Mouse (Mus musculus) kidney, embryonic 16.5 days (tissue): ENCODE measurements around the gene Dlg1. TPM values are rescaled to one million over a fixed set of nuclear protein-coding genes. Genes with fewer than 3 reads are reported as not detected.

ENCODE experiments used
- ATAC-seq: fragments of 200-750 bp; cut with Nextera tagmentation; 2 replicates; pipeline ENCODE4 v1.8.0; 2017; ENCODE audit warnings: moderate TSS enrichment; ENCODE audit not compliant: low FRiP score, low TSS enrichment
- H3K27ac ChIP-seq: fragments of 300-500 bp; sonication (generic); 2 replicates; pipeline ENCODE4 v1.5.1; 2014; ENCODE audit warnings: low read length
- H3K27me3 ChIP-seq: fragments of 300-500 bp; sonication (generic); 2 replicates; pipeline ENCODE4 v1.6.1; 2014; ENCODE audit warnings: low read length, control low read depth, mixed read lengths; ENCODE audit not compliant: insufficient read depth
- H3K36me3 ChIP-seq: fragments of 300-500 bp; sonication (generic); 2 replicates; pipeline ENCODE4 v1.6.1; 2014; ENCODE audit warnings: low read length, control low read depth, mixed read lengths; ENCODE audit not compliant: insufficient read depth
- H3K4me1 ChIP-seq: fragments of 300-500 bp; sonication (generic); 2 replicates; pipeline ENCODE4 v1.6.1; 2014; ENCODE audit warnings: low read length, control low read depth, mixed read lengths; ENCODE audit not compliant: insufficient read depth
- H3K4me2 ChIP-seq: fragments of 300-500 bp; sonication (generic); replicated peaks from 2 replicates; pipeline ENCODE4 v1.6.1; 2014; ENCODE audit warnings: low read depth, low read length
- H3K4me3 ChIP-seq: fragments of 300-500 bp; sonication (generic); 2 replicates; pipeline ENCODE4 v1.5.1; 2014; ENCODE audit warnings: mild to moderate bottlenecking, low read length
- H3K9ac ChIP-seq: fragments of 300-500 bp; sonication (generic); replicated peaks from 2 replicates; pipeline ENCODE4 v1.6.1; 2014; ENCODE audit warnings: low read length
- H3K9me3 ChIP-seq: fragments of 300-500 bp; sonication (generic); 2 replicates; pipeline ENCODE4 v1.6.1; 2016; ENCODE audit warnings: low read length, control low read depth
- WGBS: fragments of 180-500 bp; shearing (Covaris S2); extraction: QIAGEN DNeasy Blood & Tissue Kit; methylation state at CpG from one replicate; pipeline ENCODE4 v1.1.7; 2014; 5-methylcytosine and 5-hydroxymethylcytosine counted together
- polyA plus RNA-seq: library from polyadenylated mRNA; unstranded; fragments of >200 nt; fragmentation: Nextera tagmentation; extraction: Ambion mirVana; gene quantifications from 2 replicates; pipeline ENCODE4 v1.2.1, GENCODE M21; 2015

The Dlg1 gene
- 25.5 and 32.1 TPM in 2 replicates for polyA plus RNA-seq

GRCm38 (mm10) chr16:31663379-31664286 is at the start of gene Dlg1:
Gene Dlg1 (plus strand): TSS chr16:31663443.
- H3K4me3 ChIP-seq = peak within 1 kb of the TSS; percentile 97
- peaks cover 3% of the 10 kb centered on the region; the same call in 1 of the 2 replicates for H3K27me3 ChIP-seq
- WGBS = 0% methylated on average over 61 of the region's 95 CpGs
- peaks cover 8% of the 10 kb centered on the region; the same call in 1 of the 2 replicates for H3K36me3 ChIP-seq
- peak within 1 kb of the TSS; percentile 97 for H3K27ac ChIP-seq
- H3K4me2 ChIP-seq = peak within 1 kb of the TSS; percentile 80
- peaks cover 26% of the 10 kb centered on the region for H3K4me1 ChIP-seq
- peak; percentile 95 for ATAC-seq
- no peaks in the 10 kb centered on the region for H3K9me3 ChIP-seq
- H3K9ac ChIP-seq = peak within 1 kb of the TSS; percentile 94

- Histone ChIP-seq H3K9ac (no peak overlapping the region), H3K4me1 (peaks cover 6% of the 10 kb centered on the region), H3K9me3 (no peaks in the 10 kb centered on the region), H3K27ac (no peak overlapping the region), H3K27me3 (no peaks in the 10 kb centered on the region), H3K36me3 (no peaks in the 10 kb centered on the region), H3K4me3 (no peak overlapping the region), H3K4me2 (no peak overlapping the region)
- ATAC-seq = no peak
- 81% methylated on average over 2 of the region's 2 CpGs for WGBS
Observed at GRCm38 (mm10) chr16:31616382-31616781, 46.9 kb upstream of the Dlg1 start.

DNA sequence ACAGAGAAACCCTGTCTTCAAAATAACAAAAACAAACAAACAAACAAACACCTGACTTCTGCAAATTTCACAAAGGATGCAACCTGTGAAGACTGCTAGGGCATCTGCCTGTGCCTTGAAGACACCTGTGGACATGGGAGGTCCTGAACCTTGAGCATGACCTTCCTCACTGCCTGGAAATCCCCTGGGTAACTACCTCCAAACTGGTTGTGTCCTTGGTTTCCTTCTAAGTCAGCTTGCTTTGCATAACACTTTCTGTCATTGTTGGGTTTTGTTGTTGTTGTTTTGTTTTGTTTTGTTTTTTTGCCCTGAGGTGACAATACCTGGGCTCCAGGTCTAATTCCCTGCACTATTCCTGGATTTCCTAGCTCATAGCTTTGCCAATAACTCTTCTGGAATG is 46.1 kb upstream of the Dlg1 start:
- H3K27ac ChIP-seq = no peak overlapping the region
- ATAC-seq = no peak
- H3K4me3 ChIP-seq = no peak overlapping the region
- no peaks in the 10 kb centered on the region for H3K9me3 ChIP-seq
- no peak overlapping the region for H3K4me2 ChIP-seq
- H3K27me3 ChIP-seq = no peaks in the 10 kb centered on the region
- H3K9ac ChIP-seq = no peak overlapping the region
- H3K36me3 ChIP-seq = no peaks in the 10 kb centered on the region
- peaks cover 6% of the 10 kb centered on the region for H3K4me1 ChIP-seq

DNA sequence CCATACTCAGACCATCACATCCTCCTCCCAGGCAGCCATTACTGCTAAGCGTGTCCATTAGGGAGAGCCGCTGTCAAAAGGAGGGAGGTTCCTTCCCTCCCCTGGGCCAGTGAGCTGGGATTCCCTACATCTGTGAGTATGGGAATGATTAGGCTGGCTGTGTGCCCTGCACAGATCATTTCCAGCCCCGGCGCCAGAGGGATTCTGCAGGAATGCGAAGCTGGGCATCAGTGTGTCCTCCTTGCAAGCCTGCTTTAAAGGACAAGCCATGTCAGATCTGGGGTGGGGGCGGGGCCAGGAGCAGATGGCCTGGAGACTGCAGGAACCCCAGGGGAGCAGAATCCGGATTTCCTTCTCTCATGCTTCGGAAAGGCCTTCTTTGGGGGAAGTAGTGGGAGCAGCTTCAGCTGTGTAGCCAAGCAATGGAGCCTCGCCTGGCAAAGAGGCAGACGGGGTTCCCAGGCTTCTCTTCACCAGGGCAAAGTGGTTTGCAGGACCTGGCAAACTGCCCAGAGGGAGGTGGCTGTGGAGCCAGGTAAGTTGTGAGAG is 45.3 kb upstream of the Dlg1 start:
- H3K4me2 ChIP-seq = peak overlapping the region; percentile 39
- no peak overlapping the region; the same call in 1 of the 2 replicates for H3K9ac ChIP-seq
- peak; percentile 76 for ATAC-seq
- H3K27ac ChIP-seq = peak overlapping the region; percentile 34; the same call in 1 of the 2 replicates
- H3K4me3 ChIP-seq = peak overlapping the region; percentile 7; the same call in 1 of the 2 replicates
- 25% methylated on average over 10 of the region's 10 CpGs for WGBS
- H3K4me1 ChIP-seq = peaks cover 6% of the 10 kb centered on the region
- no peaks in the 10 kb centered on the region for H3K9me3 ChIP-seq
- no peaks in the 10 kb centered on the region for H3K36me3 ChIP-seq
- no peaks in the 10 kb centered on the region for H3K27me3 ChIP-seq

DNA sequence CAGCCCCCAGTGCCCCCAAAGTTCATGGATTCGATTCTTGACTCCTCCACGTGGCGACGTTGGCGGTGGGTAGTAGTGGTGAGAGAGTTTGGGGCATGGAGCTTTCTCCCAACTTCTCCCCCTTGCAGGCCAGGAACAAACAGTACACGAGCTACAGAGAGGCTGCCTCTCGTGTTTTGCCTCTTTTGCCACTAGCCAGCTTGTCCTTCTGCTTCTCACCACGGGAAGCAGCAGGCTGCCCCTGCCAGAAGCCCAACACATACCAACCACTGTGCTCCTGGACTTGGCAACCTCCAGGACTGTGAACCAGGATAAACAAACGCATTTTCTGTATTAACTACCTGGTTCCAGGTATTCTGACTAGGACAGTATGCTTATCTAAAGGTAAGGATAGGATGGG is 44.6 kb upstream of the Dlg1 start:
- Histone ChIP-seq H3K4me3 (no peak overlapping the region), H3K9me3 (no peaks in the 10 kb centered on the region), H3K27me3 (no peaks in the 10 kb centered on the region), H3K9ac (no peak overlapping the region), H3K4me2 (peak overlapping the region; percentile 39), H3K4me1 (peaks cover 6% of the 10 kb centered on the region), H3K27ac (peak overlapping the region; percentile 34; the same call in 1 of the 2 replicates), H3K36me3 (no peaks in the 10 kb centered on the region)
- no peak for ATAC-seq
- WGBS = 66% methylated on average over 9 of the region's 9 CpGs

GRCm38 (mm10) chr16:31619675-31620335 is 43.4 kb upstream of the Dlg1 start:
- Histone ChIP-seq H3K4me1 (peaks cover 6% of the 10 kb centered on the region), H3K4me3 (no peak overlapping the region), H3K27me3 (no peaks in the 10 kb centered on the region), H3K9me3 (no peaks in the 10 kb centered on the region), H3K4me2 (no peak overlapping the region), H3K9ac (no peak overlapping the region), H3K36me3 (no peaks in the 10 kb centered on the region), H3K27ac (no peak overlapping the region)
- no peak for ATAC-seq
- WGBS = 84% methylated on average over 6 of the region's 6 CpGs

DNA sequence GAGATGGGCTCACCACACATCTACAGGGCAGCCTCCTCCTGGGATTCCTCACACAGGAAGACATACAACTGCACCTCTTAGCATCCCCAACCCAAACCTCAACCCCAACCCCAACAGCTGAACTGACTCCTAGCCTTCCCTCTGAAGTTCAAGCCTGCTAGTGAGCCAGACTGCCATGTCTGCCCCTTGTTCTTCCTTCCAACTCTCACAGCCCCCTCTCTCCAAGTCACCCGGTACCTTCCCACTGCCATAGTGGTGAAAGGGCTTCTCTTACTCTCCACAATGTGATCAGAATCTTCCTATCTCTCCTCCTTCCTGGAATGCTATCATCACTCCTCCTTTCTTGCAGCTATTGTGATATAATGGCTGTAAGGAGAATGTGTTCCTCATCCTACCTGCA is 40.9 kb upstream of the Dlg1 start:
- 100% methylated on average over 1 of the region's 1 CpGs for WGBS
- no peak overlapping the region for H3K4me3 ChIP-seq
- no peaks in the 10 kb centered on the region for H3K27me3 ChIP-seq
- no peaks in the 10 kb centered on the region for H3K36me3 ChIP-seq
- no peak overlapping the region for H3K4me2 ChIP-seq
- no peaks in the 10 kb centered on the region for H3K9me3 ChIP-seq
- ATAC-seq = no peak
- H3K4me1 ChIP-seq = peaks cover 6% of the 10 kb centered on the region
- no peak overlapping the region for H3K9ac ChIP-seq
- no peak overlapping the region for H3K27ac ChIP-seq

DNA sequence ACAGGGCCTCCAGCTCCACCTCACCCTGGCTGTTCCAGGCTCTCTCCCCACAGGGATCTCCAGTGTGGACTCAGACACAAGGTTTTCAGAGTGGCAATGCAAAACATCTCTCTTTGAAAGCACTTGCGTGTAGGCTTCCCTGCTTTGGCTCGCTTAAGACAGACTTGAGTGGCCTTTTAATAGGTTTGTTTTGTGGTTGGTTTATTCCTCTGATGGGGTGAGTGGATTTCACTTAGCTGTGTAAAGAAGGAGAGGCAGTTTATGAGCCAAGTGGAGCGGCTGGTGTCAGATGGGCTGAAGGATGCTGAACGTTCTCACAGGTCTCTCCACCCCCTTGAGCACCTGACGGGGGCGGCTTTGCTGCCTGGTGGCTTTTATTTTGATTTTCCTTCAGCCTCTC is 40.1 kb upstream of the Dlg1 start:
- WGBS = 42% methylated on average over 6 of the region's 6 CpGs
- H3K27ac ChIP-seq = no peak overlapping the region
- H3K4me2 ChIP-seq = no peak overlapping the region
- no peak for ATAC-seq
- no peak overlapping the region for H3K4me3 ChIP-seq
- no peaks in the 10 kb centered on the region for H3K9me3 ChIP-seq
- peaks cover 2% of the 10 kb centered on the region for H3K4me1 ChIP-seq
- H3K36me3 ChIP-seq = no peaks in the 10 kb centered on the region
- H3K27me3 ChIP-seq = no peaks in the 10 kb centered on the region
- no peak overlapping the region for H3K9ac ChIP-seq

DNA sequence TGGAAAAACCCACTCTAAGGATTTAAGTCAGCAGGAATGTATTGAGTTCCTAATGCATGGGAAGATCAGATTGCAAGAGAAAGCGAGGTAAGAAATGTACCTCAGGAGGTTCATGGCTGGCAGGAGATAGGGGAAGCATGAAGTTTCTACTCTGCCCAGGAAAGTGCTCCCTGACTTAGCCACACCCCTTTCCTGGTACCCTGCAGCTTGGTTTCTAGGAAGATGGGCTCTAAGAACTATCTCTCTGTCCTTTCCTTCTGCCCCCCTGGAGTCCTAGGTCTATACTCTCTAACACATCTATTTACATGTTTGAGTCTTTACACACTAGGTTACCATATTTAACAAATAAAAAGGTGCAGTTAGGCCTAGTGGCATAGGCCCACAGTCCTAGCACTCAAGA is 38.5 kb upstream of the Dlg1 start:
- no peak for ATAC-seq
- Histone ChIP-seq H3K4me1 (no peaks in the 10 kb centered on the region), H3K27me3 (no peaks in the 10 kb centered on the region), H3K9me3 (no peaks in the 10 kb centered on the region), H3K36me3 (no peaks in the 10 kb centered on the region), H3K4me3 (no peak overlapping the region), H3K4me2 (no peak overlapping the region), H3K9ac (no peak overlapping the region), H3K27ac (no peak overlapping the region)
- WGBS = 64% methylated on average over 1 of the region's 1 CpGs
